Comparison of ENCODE assay signal across 8 mouse cellular contexts in genomic region chr17:56756703-56757399, GRCm38 (mm10). TPM values are rescaled to one million over a fixed set of nuclear protein-coding genes. Genes with fewer than 3 reads are reported as not detected.
DNase-seq lines count a peak whose midpoint lies in the region; ATAC-seq and TF ChIP-seq lines count a peak whose summit lies in the region.

No protein-coding gene starts in this region.

- WGBS in embryonic facial prominence, embryonic 10.5 days: 2% methylated on average over 51 of the region's 51 CpGs
- 1% methylated on average over 51 of the region's 51 CpGs for WGBS in hindbrain, embryonic 12.5 days
- 2% methylated on average over 51 of the region's 51 CpGs for WGBS in liver, adult 2 months
- 2% methylated on average over 36 of the region's 51 CpGs for WGBS in neural tube, embryonic 14.5 days

- peak; percentile 5 for ATAC-seq in hindbrain, embryonic 12.5 days (ENCODE audit: low FRiP score)
- 0 out of 2 replicates have a peak, but pooled peaks have one; percentile 2 for ATAC-seq in neural tube, embryonic 14.5 days (ENCODE audit: low read depth)

- no peaks in the 10 kb centered on the region for H3K79me2 ChIP-seq in liver, adult 2 months (ENCODE audit: control insufficient read depth, insufficient read depth, low read length)

- H3K4me1 ChIP-seq in embryonic facial prominence, embryonic 10.5 days: peaks cover 58% of the 10 kb centered on the region
- H3K4me1 ChIP-seq in hindbrain, embryonic 12.5 days: peaks cover 22% of the 10 kb centered on the region
- H3K4me1 ChIP-seq in liver, adult 2 months (ENCODE audit: control insufficient read depth, insufficient read depth, low read length): peaks cover 5% of the 10 kb centered on the region
- 0 out of 2 replicates have a peak, but pooled peaks cover 7% of the 10 kb centered on the region for H3K4me1 ChIP-seq in neural tube, embryonic 14.5 days (ENCODE audit: control insufficient read depth, insufficient read depth, low read length)

- H3K9me3 ChIP-seq in embryonic facial prominence, embryonic 10.5 days: 0 out of 2 replicates have a peak, but pooled peaks cover 3% of the 10 kb centered on the region
- no peaks in the 10 kb centered on the region for H3K9me3 ChIP-seq in hindbrain, embryonic 12.5 days (replicated peaks)
- H3K9me3 ChIP-seq in neural tube, embryonic 14.5 days (ENCODE audit: control insufficient read depth, low read length): no peaks in the 10 kb centered on the region

- peak overlapping the region; percentile 56 for H3K9ac ChIP-seq in hindbrain, embryonic 12.5 days
- peak overlapping the region; percentile 79 for H3K9ac ChIP-seq in liver, adult 2 months (ENCODE audit: low read depth, low read length)
- H3K9ac ChIP-seq in neural tube, embryonic 14.5 days (replicated peaks; ENCODE audit: low read depth, low read length): peak overlapping the region; percentile 46; the same call in 1 of the 2 replicates

- H3K27ac ChIP-seq in embryonic facial prominence, embryonic 10.5 days (replicated peaks): peak overlapping the region; percentile 77
- H3K27ac ChIP-seq in hindbrain, embryonic 12.5 days: no peak overlapping the region
- H3K27ac ChIP-seq in liver, adult 2 months (replicated peaks; ENCODE audit: insufficient read depth, low read depth, low read length): no peak overlapping the region
- no peak overlapping the region for H3K27ac ChIP-seq in neural tube, embryonic 14.5 days (ENCODE audit: low read depth, low read length)

- TF ChIP-seq POLR2A in liver, adult 2 months (IDR thresholded peaks at IDR 0.05; ENCODE audit: extremely low read depth, insufficient read depth, low read length): no peak

- peak; percentile 51 for DNase-seq in kidney, adult 18-20 months
- DNase-seq in kidney, adult 11 months: no peak
- peak; percentile 38 for DNase-seq in embryonic facial prominence, embryonic 10.5 days (ENCODE audit: low spot score)
- DNase-seq in liver, adult 2 months (ENCODE audit: extremely low read depth, low read depth, low spot score): no peak
- DNase-seq in cerebellum, adult 9-10 months: no peak
- no peak for DNase-seq in left cerebral cortex, adult 11 months (ENCODE audit: low spot score)

- no peaks in the 10 kb centered on the region for H3K36me3 ChIP-seq in embryonic facial prominence, embryonic 10.5 days (replicated peaks)
- H3K36me3 ChIP-seq in hindbrain, embryonic 12.5 days: no peaks in the 10 kb centered on the region
- H3K36me3 ChIP-seq in liver, adult 2 months (ENCODE audit: control insufficient read depth, insufficient read depth, low read length): no peaks in the 10 kb centered on the region
- H3K36me3 ChIP-seq in neural tube, embryonic 14.5 days (ENCODE audit: control insufficient read depth, insufficient read depth, low read length): no peaks in the 10 kb centered on the region

- peak overlapping the region; percentile 64 for H3K4me3 ChIP-seq in embryonic facial prominence, embryonic 10.5 days
- H3K4me3 ChIP-seq in hindbrain, embryonic 12.5 days: peak overlapping the region; percentile 42
- peak overlapping the region; percentile 53; the same call in 1 of the 2 replicates for H3K4me3 ChIP-seq in liver, adult 2 months (ENCODE audit: insufficient read depth, low read depth, low read length)
- H3K4me3 ChIP-seq in neural tube, embryonic 14.5 days (ENCODE audit: low read depth, low read length): peak overlapping the region; percentile 35

- H3K4me2 ChIP-seq in hindbrain, embryonic 12.5 days (replicated peaks): peak overlapping the region; percentile 88
- peak overlapping the region; percentile 59 for H3K4me2 ChIP-seq in neural tube, embryonic 14.5 days (ENCODE audit: low read depth, low read length)

- peak; percentile 58 for TF ChIP-seq CTCF in liver, adult 2 months (IDR thresholded peaks at IDR 0.05; ENCODE audit: low read depth, low read length)

- peaks cover 97% of the 10 kb centered on the region for H3K27me3 ChIP-seq in embryonic facial prominence, embryonic 10.5 days (replicated peaks; ENCODE audit: low read depth, poor library complexity, severe bottlenecking)
- H3K27me3 ChIP-seq in hindbrain, embryonic 12.5 days: peaks cover 86% of the 10 kb centered on the region
- H3K27me3 ChIP-seq in liver, adult 2 months (ENCODE audit: control insufficient read depth, insufficient read depth, low read length): peaks cover 2% of the 10 kb centered on the region; the same call in 1 of the 2 replicates
- H3K27me3 ChIP-seq in neural tube, embryonic 14.5 days (ENCODE audit: control insufficient read depth, insufficient read depth, low read length): peaks cover 58% of the 10 kb centered on the region

RNA-seq across cellular contexts. Expression of gene Nrtn, which starts 0.5 kb away (rescaled TPM):
- polyA plus RNA-seq in embryonic facial prominence, embryonic 10.5 days (2016; fragmentation: Nextera tagmentation; extraction: Ambion mirVana): 4.5 and 4.7 TPM in 2 replicates
- 3.9 and 5.1 TPM in 2 replicates for polyA plus RNA-seq in hindbrain, embryonic 12.5 days (2016; fragmentation: Nextera tagmentation; extraction: Ambion mirVana)
- total RNA-seq in liver, adult 2 months (2014; rRNA removed): 0.83 and 1.3 TPM in 2 replicates
- 1.9 and 3.6 TPM in 2 replicates for polyA plus RNA-seq in liver, adult 2 months (2012; rRNA removed)
- polyA plus RNA-seq in neural tube, embryonic 14.5 days (2014; fragmentation: Nextera tagmentation; extraction: Ambion mirVana): 1.9 and 2.9 TPM in 2 replicates

RNA-seq across cellular contexts. Expression of gene Dus3l, which starts 7.7 kb away (rescaled TPM):
- polyA plus RNA-seq in embryonic facial prominence, embryonic 10.5 days (2016; fragmentation: Nextera tagmentation; extraction: Ambion mirVana): 45.0 and 45.6 TPM in 2 replicates
- 46.8 and 47.6 TPM in 2 replicates for polyA plus RNA-seq in hindbrain, embryonic 12.5 days (2016; fragmentation: Nextera tagmentation; extraction: Ambion mirVana)
- total RNA-seq in liver, adult 2 months (2014; rRNA removed): 7.2 and 11.9 TPM in 2 replicates
- polyA plus RNA-seq in liver, adult 2 months (2012; rRNA removed): 19.7 and 25.7 TPM in 2 replicates
- polyA plus RNA-seq in neural tube, embryonic 14.5 days (2014; fragmentation: Nextera tagmentation; extraction: Ambion mirVana): 79.0 and 81.0 TPM in 2 replicates

RNA-seq across cellular contexts. Expression of gene Prr22, which starts 13.2 kb away (rescaled TPM):
- polyA plus RNA-seq in embryonic facial prominence, embryonic 10.5 days (2016; fragmentation: Nextera tagmentation; extraction: Ambion mirVana): 1.7 and 1.8 TPM in 2 replicates
- 1.3 and 1.7 TPM in 2 replicates for polyA plus RNA-seq in hindbrain, embryonic 12.5 days (2016; fragmentation: Nextera tagmentation; extraction: Ambion mirVana)
- total RNA-seq in liver, adult 2 months (2014; rRNA removed): 0.18 TPM in 1 of 2 replicates, not detected in the other
- polyA plus RNA-seq in liver, adult 2 months (2012; rRNA removed): 0.85 and 1.5 TPM in 2 replicates
- polyA plus RNA-seq in neural tube, embryonic 14.5 days (2014; fragmentation: Nextera tagmentation; extraction: Ambion mirVana): 0.53 and 0.70 TPM in 2 replicates

RNA-seq across cellular contexts. Expression of gene Vmac, which starts 39.0 kb away (rescaled TPM):
- polyA plus RNA-seq in embryonic facial prominence, embryonic 10.5 days (2016; fragmentation: Nextera tagmentation; extraction: Ambion mirVana): 14.1 and 14.5 TPM in 2 replicates
- 15.3 and 18.1 TPM in 2 replicates for polyA plus RNA-seq in hindbrain, embryonic 12.5 days (2016; fragmentation: Nextera tagmentation; extraction: Ambion mirVana)
- 8.9 and 10.7 TPM in 2 replicates for total RNA-seq in liver, adult 2 months (2014; rRNA removed)
- 12.3 and 15.2 TPM in 2 replicates for polyA plus RNA-seq in liver, adult 2 months (2012; rRNA removed)
- 16.9 and 19.4 TPM in 2 replicates for polyA plus RNA-seq in neural tube, embryonic 14.5 days (2014; fragmentation: Nextera tagmentation; extraction: Ambion mirVana)

RNA-seq across cellular contexts. Expression of gene Ndufa11, which starts 39.3 kb away (rescaled TPM):
- 388 and 402 TPM in 2 replicates for polyA plus RNA-seq in embryonic facial prominence, embryonic 10.5 days (2016; fragmentation: Nextera tagmentation; extraction: Ambion mirVana)
- 323 and 382 TPM in 2 replicates for polyA plus RNA-seq in hindbrain, embryonic 12.5 days (2016; fragmentation: Nextera tagmentation; extraction: Ambion mirVana)
- total RNA-seq in liver, adult 2 months (2014; rRNA removed): 110 and 146 TPM in 2 replicates
- 462 and 466 TPM in 2 replicates for polyA plus RNA-seq in liver, adult 2 months (2012; rRNA removed)
- polyA plus RNA-seq in neural tube, embryonic 14.5 days (2014; fragmentation: Nextera tagmentation; extraction: Ambion mirVana): 570 and 693 TPM in 2 replicates

Comparison
In these comparisons a context has a peak if more than half of its experiments do, and no peak if none do; other contexts are left out.
1. DNase-seq: peak in kidney, adult 18-20 months (single experiment) and embryonic facial prominence, embryonic 10.5 days (single experiment); none in kidney, adult 11 months (single experiment), liver, adult 2 months (single experiment), cerebellum, adult 9-10 months (single experiment) and left cerebral cortex, adult 11 months (single experiment).
2. Peak in every context shown above with its lines, with median percentiles within 50 percentile points of each other: H3K4me3 ChIP-seq and H3K9ac ChIP-seq.